Mouse (Mus musculus) midbrain, embryonic 10.5 days (tissue): ENCODE results near the gene Dock4. TPM values are rescaled to one million over a fixed set of nuclear protein-coding genes. Genes with fewer than 3 reads are reported as not detected.

Source experiments
- DNase-seq: peaks from one replicate; pipeline ENCODE4 v3.0.0-alpha.2; 2017; ENCODE audit warnings: low spot score
- H3K27ac ChIP-seq: fragments of 300-500 bp; sonication (generic); replicated peaks from 2 replicates; pipeline ENCODE4 v1.5.1; 2016; ENCODE audit warnings: mild to moderate bottlenecking
- H3K27me3 ChIP-seq: fragments of 300-500 bp; sonication (generic); 2 replicates; pipeline ENCODE4 v1.6.1; 2016; ENCODE audit warnings: low read depth, mild to moderate bottlenecking; ENCODE audit not compliant: poor library complexity, severe bottlenecking
- H3K36me3 ChIP-seq: fragments of 300-500 bp; sonication (generic); 2 replicates; pipeline ENCODE4 v1.6.1; 2016; ENCODE audit warnings: mild to moderate bottlenecking, moderate library complexity
- H3K4me1 ChIP-seq: fragments of 300-500 bp; sonication (generic); 2 replicates; pipeline ENCODE4 v1.6.1; 2016
- H3K4me3 ChIP-seq: fragments of 300-500 bp; sonication (generic); 2 replicates; pipeline ENCODE4 v1.5.1; 2016; ENCODE audit warnings: mild to moderate bottlenecking, moderate library complexity
- H3K9me3 ChIP-seq: fragments of 300-500 bp; sonication (generic); replicated peaks from 2 replicates; pipeline ENCODE4 v1.6.1; 2016; ENCODE audit warnings: mild to moderate bottlenecking
- WGBS: fragments of 180-500 bp; shearing (Covaris S2); methylation state at CpG from one replicate; pipeline ENCODE4 v1.1.7; 2016; 5-methylcytosine and 5-hydroxymethylcytosine counted together
- polyA plus RNA-seq: library from polyadenylated mRNA; unstranded; fragments of >200 nt; fragmentation: Nextera tagmentation; extraction: Ambion mirVana; gene quantifications from 2 replicates; pipeline ENCODE4 v1.2.1, GENCODE M21; 2016

Dock4 gene
- polyA plus RNA-seq, 1 experiment from 2014 or later = 14.0 TPM

DNA sequence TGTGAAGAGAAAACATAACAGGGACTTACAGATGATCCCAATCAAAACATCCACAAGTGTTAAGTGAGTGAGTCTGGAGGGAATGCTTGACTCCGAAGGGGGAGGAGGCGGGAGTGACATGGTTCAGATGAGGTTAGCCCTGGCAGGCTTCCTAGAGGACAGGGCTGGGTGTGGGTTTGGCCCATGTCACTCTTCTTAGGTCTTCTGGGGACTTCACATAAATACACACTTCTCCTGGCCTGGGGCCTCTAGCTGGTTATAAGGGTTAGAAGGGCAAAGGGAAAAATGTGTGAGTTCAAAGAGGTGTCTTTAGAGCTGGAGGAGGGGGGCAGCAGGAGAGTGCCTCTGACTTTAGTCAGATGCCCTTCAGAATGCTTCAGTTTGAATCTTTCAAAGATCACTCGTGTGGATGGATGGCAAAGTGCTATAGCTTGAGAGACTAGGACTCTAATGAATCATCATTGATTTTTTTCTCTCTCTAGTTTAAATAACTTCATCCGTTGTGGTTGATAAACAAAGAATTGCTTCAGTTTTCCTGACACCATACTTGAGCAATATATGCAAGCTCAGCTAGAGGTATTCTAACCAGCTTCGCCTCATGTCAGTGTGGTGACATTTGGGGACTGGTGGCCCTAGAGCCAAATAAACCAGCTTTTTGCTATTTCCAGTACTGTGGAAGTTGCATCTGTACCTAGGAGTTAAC, 54.0 kb downstream of the Dock4 start:
- Histone ChIP-seq H3K9me3 (no peaks in the 10 kb centered on the region), H3K27me3 (peaks cover 4% of the 10 kb centered on the region; the same call in 1 of the 2 replicates), H3K4me3 (no peak overlapping the region), H3K36me3 (no peaks in the 10 kb centered on the region), H3K4me1 (peaks cover 12% of the 10 kb centered on the region), H3K27ac (0 out of 2 replicates have a peak overlapping the region, but pooled peaks have one; percentile 23)
- DNase-seq = no peak
- WGBS = 66% methylated on average over 5 of the region's 5 CpGs

DNA sequence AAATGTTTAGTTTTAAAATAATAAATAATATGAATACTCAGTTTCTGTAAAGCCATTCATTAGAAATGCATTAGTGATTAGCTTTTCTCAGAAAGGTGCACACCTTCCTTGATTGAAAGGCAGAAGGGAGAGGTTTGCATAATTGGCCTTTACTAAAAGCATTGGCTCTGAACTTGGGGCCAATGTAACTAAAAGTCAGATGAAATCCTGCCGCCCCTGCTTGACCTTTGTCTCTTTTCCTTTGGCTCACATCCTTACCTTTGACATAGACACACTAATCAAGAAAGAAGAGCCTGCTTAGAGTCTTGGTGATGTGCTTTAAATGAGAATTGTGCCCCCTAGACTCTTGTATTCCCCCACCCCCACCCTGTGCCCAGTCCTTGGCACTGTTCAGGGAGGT, 55.4 kb downstream of the Dock4 start:
- Histone ChIP-seq H3K27ac (no peak overlapping the region), H3K4me3 (no peak overlapping the region), H3K4me1 (peaks cover 12% of the 10 kb centered on the region), H3K9me3 (no peaks in the 10 kb centered on the region), H3K36me3 (no peaks in the 10 kb centered on the region), H3K27me3 (peaks cover 13% of the 10 kb centered on the region; the same call in 1 of the 2 replicates)
- no peak for DNase-seq
- 86% methylated on average over 1 of the region's 1 CpGs for WGBS

DNA sequence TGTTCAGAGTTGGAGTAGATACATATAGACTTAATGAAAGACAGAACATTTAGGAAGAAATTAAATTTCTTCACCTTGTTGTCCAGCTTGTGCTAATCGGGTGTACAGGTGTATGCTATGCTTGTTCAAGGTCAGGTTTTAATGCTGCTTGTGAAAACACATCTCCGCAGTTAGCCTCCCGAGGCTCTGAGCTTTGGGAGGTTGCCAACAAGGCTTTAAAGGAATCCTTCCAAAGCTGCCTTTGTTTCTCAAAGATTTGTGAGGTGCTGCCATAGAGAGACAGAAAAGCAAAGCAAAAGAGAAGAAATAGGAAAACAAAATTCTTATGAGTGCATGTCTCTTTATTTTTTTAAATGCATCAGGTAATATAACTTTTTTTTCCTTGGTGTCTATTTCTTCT, 57.8 kb downstream of the Dock4 start:
- peaks cover 23% of the 10 kb centered on the region for H3K4me1 ChIP-seq
- no peak overlapping the region for H3K27ac ChIP-seq
- no peak for DNase-seq
- no peaks in the 10 kb centered on the region for H3K36me3 ChIP-seq
- H3K27me3 ChIP-seq = peaks cover 27% of the 10 kb centered on the region
- WGBS = 87% methylated on average over 3 of the region's 3 CpGs
- no peak overlapping the region for H3K4me3 ChIP-seq
- no peaks in the 10 kb centered on the region for H3K9me3 ChIP-seq

DNA sequence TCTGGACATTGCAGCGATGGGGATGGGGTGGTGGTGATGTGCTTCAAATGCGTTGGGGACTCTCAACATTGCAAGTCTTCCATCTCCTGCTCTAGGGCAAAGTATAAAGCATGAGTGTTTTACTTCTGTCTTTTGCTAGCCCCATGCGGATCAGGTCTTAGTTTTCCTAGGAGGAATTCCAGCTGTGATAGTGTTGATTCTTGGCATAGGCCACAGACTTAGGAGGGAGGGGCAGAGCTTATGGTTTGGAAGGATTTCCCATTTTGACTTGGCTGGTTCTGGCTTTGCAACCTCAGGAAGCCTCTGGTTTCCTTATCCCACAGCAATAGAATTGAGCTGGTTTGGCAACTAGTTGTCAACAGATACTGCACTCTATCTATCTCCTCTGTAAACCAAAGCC, 58.9 kb downstream of the Dock4 start:
- Histone ChIP-seq H3K27me3 (peaks cover 27% of the 10 kb centered on the region), H3K9me3 (no peaks in the 10 kb centered on the region), H3K27ac (no peak overlapping the region), H3K4me1 (peaks cover 13% of the 10 kb centered on the region), H3K36me3 (no peaks in the 10 kb centered on the region), H3K4me3 (no peak overlapping the region)
- WGBS = 73% methylated on average over 3 of the region's 3 CpGs
- DNase-seq = no peak

DNA sequence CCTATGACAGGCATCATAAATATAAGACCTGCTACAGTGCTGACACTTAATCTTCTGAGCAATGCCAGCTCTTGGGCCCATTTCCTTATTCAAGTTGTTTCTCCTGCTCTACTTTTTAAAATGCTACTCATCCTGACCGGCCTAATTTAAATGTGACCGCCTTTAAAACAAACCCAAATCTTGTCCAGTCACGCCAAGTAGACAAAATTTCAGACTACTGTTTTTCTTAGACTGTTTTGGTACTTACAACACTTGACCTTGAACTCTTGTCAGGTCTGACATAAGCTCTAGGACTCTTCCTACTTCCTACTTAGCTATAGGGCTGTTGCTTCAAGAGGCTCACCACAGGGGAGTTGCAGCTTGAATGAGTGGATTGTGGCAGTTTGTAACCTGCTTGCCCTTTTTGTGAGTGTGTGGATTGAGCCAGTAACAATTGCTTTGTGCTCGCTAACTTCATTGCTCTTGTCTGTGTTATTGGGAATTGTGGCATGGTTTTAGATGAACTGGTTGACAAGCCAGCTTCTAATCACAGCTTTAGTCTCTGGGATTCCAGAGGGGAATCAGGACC, 62.2 kb downstream of the Dock4 start:
- H3K4me3 ChIP-seq = no peak overlapping the region
- H3K27me3 ChIP-seq = peaks cover 27% of the 10 kb centered on the region
- H3K4me1 ChIP-seq = peaks cover 28% of the 10 kb centered on the region
- no peak overlapping the region for H3K27ac ChIP-seq
- H3K36me3 ChIP-seq = no peaks in the 10 kb centered on the region
- peak; percentile 43 for DNase-seq
- WGBS = 60% methylated on average over 4 of the region's 4 CpGs
- no peaks in the 10 kb centered on the region for H3K9me3 ChIP-seq

DNA sequence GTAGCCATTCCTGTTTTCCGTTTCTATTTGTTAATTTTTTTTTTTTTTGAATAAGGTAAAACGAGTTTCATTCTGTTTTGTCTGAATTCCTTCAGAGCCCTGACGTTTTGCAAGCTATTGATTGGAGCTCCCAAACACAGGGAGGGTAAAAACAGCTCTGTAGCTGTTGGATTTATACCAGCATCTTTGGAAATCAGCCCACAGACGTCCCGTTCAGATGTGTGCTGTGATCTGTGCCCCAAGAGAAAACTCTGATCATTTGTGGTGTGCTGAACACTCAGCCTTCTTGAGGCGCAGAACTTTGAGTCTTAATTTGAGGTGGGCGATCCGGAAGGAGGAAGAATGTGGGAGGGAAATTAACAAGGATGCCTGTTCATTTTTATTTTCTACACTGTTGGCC, 62.7 kb downstream of the Dock4 start:
- no peak for DNase-seq
- Histone ChIP-seq H3K4me1 (peaks cover 33% of the 10 kb centered on the region), H3K27ac (no peak overlapping the region), H3K36me3 (no peaks in the 10 kb centered on the region), H3K4me3 (no peak overlapping the region), H3K27me3 (peaks cover 27% of the 10 kb centered on the region), H3K9me3 (no peaks in the 10 kb centered on the region)
- 57% methylated on average over 8 of the region's 8 CpGs for WGBS

DNA sequence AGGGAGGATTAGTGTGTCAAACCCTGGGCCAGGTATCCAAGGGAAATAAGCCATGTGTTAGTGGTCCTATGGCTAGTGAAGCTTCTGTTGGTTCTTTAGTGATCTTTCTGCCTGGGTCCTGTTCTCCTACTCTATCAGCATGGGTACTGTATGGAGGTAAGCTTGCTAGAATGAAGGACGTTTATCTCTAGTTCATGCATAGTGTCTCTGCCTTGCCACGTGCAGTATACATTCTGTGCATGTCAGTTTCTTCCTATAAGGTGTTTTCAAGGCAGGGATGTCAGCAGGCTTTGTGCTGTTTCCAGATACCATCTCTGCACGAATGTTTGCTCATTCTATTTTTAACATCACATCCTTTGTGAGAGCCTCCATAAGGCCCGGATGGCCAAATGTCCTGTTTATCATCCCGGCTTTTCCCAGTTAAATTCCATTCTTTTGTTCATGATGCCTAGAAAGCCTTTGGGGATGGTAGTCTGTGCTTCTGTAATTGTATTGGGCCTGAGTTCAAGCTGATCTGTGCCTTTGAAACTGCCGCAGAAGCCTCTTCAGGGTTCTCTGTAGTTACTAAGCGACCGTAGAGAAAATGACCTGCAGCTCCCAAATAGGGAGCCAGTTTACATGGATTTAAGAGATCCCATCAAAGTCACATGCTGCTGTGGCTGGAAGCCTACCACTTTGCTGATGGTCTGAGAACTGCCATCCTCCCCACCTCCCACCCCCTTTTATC, 66.1 kb downstream of the Dock4 start:
- Histone ChIP-seq H3K36me3 (no peaks in the 10 kb centered on the region), H3K27me3 (peaks cover 8% of the 10 kb centered on the region), H3K4me3 (no peak overlapping the region), H3K9me3 (no peaks in the 10 kb centered on the region), H3K27ac (peak overlapping the region; percentile 46), H3K4me1 (peaks cover 34% of the 10 kb centered on the region)
- 51% methylated on average over 8 of the region's 8 CpGs for WGBS
- DNase-seq = no peak

DNA sequence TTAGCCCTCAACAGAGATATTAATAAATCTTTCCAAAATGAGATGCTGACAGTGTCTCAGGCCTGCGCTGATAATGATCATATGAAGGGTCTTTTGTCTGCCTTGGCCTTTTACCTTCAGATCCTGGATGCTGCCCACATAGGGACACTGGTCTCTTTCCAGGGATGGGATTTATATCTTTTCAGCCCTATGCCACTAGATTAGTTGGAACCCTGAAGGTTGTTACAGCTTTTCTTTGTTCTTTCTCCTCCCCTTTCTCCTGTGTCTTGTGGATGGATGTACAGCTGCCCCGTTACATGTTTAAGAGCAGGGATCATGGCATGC, 66.6 kb downstream of the Dock4 start:
- Histone ChIP-seq H3K4me1 (peaks cover 34% of the 10 kb centered on the region), H3K36me3 (no peaks in the 10 kb centered on the region), H3K27ac (peak overlapping the region; percentile 46; the same call in 1 of the 2 replicates), H3K9me3 (no peaks in the 10 kb centered on the region), H3K4me3 (no peak overlapping the region), H3K27me3 (peaks cover 2% of the 10 kb centered on the region; the same call in 1 of the 2 replicates)
- no peak for DNase-seq
- WGBS = 66% methylated on average over 2 of the region's 2 CpGs

DNA sequence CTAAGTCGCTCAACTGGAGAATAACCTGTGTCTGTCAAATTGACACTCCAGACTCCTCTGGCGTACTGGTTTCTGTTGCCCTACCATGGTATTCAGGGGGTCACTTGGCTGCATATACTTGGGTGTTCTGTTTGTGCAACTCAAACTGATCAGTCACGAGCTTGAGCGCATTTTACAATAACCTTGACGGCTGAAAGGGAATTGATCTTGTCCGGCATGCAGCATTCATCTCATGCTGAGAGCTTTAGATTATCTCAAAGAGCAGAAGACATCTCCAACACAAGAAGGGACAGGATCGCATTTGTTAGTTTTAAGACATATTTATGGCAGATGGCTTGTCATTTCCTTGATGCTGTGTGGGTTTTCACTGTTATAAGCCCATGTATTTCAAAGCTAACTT, 67.2 kb downstream of the Dock4 start:
- no peak for DNase-seq
- H3K36me3 ChIP-seq = no peaks in the 10 kb centered on the region
- no peak overlapping the region for H3K27ac ChIP-seq
- no peaks in the 10 kb centered on the region; the same call in 1 of the 2 replicates for H3K27me3 ChIP-seq
- H3K9me3 ChIP-seq = no peaks in the 10 kb centered on the region
- 43% methylated on average over 7 of the region's 7 CpGs for WGBS
- no peak overlapping the region for H3K4me3 ChIP-seq
- peaks cover 28% of the 10 kb centered on the region for H3K4me1 ChIP-seq

DNA sequence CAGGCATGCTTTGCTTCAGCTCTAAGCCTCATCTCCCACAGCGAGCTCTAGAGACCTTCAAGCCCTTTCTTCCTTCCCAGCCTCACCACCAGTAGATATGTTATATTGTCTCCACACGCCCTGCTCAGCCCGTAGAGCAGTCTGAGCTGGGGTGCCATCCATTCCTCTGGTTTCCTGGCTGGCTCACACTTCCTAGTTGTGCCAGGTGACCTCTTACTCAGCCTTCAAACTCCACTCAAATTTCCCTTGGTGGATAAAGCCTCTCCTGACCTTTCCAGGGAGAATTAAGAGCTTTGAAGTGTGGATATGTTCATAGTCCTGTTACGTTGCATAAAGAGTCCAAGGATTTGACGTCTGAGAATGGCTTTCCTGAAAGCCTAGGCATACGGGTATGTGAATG, 68.3 kb downstream of the Dock4 start:
- H3K4me1 ChIP-seq = peaks cover 22% of the 10 kb centered on the region
- no peak overlapping the region for H3K4me3 ChIP-seq
- 82% methylated on average over 6 of the region's 6 CpGs for WGBS
- H3K9me3 ChIP-seq = no peaks in the 10 kb centered on the region
- no peak overlapping the region for H3K27ac ChIP-seq
- H3K36me3 ChIP-seq = no peaks in the 10 kb centered on the region
- no peak for DNase-seq
- H3K27me3 ChIP-seq = no peaks in the 10 kb centered on the region; the same call in 1 of the 2 replicates

DNA sequence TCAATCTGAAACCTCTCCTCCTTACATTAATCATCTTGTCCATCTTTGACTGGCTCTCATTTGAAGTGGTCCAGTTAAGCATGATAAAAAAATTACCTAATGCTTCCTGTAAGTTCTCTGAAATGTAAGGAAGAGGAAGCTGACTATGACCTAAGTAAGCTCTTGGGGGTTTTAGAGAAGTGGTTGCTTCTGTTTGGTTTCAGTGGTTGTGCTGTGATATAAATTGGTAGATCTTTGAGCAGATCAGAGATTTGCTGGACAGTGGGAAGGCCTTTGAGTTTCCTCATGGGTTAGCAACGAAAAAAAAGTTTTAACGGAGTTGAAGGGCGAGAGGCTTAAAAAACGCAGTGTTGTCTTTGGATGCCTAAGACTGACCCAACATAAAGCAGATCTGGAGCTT, 76.7 kb downstream of the Dock4 start:
- Histone ChIP-seq H3K27ac (no peak overlapping the region), H3K36me3 (no peaks in the 10 kb centered on the region), H3K4me3 (no peak overlapping the region), H3K9me3 (no peaks in the 10 kb centered on the region), H3K4me1 (no peaks in the 10 kb centered on the region), H3K27me3 (no peaks in the 10 kb centered on the region)
- DNase-seq = no peak
- 88% methylated on average over 4 of the region's 4 CpGs for WGBS

DNA sequence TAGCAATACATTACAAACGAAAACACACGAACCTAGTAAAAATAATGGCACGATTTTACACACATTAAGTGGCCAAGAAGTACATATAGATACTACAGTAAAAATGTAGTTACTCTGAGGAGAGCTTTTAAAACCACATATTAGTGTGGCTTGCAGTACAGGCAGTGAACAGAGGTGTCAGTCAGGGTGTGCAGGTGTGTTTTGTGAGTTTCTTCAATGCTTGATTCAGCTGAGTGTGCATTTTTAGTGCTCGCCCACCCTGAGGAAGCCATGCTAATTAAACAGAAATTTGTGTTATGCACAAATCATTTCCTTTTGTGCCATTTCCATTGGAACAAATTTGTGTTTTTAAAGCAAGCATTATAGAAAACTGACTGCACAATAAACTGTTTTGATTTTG, 77.3 kb downstream of the Dock4 start:
- Histone ChIP-seq H3K36me3 (no peaks in the 10 kb centered on the region), H3K27ac (no peak overlapping the region), H3K27me3 (no peaks in the 10 kb centered on the region), H3K9me3 (no peaks in the 10 kb centered on the region), H3K4me3 (no peak overlapping the region), H3K4me1 (no peaks in the 10 kb centered on the region)
- DNase-seq = no peak
- 91% methylated on average over 4 of the region's 4 CpGs for WGBS

DNA sequence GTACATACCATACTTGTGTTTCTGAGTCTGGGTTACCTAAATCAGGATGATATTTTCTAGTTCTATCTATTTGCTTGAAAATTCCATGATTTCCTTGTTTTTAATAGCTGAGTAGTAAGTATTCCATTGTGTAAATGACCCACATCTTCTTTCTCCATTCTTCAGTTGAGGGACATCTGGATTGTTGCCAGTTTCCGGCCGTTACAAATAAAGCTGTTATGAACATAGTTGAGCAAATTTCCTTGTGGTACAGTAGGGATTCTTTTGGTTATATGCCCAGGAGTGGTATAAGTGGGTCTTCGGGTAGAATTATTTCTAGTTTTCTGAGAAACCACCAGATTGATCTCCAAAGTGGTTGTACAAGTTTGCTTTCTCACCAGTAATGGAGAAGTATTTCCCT, 79.3 kb downstream of the Dock4 start:
- no peak overlapping the region for H3K27ac ChIP-seq
- DNase-seq = no peak
- H3K27me3 ChIP-seq = no peaks in the 10 kb centered on the region
- no peaks in the 10 kb centered on the region for H3K36me3 ChIP-seq
- 96% methylated on average over 3 of the region's 3 CpGs for WGBS
- H3K4me3 ChIP-seq = no peak overlapping the region
- H3K9me3 ChIP-seq = no peaks in the 10 kb centered on the region
- H3K4me1 ChIP-seq = no peaks in the 10 kb centered on the region
